Mouse (Mus musculus) bone marrow, adult 2 months (tissue): Measurements from ENCODE around the gene Plet1.

ENCODE experiments used
- CTCF ChIP-seq: fragments of 200-500 bp; IDR thresholded peaks from 2 replicates; pipeline ENCODE4 v1.5.1; 2011; ENCODE audit warnings: low read length, control low read depth; ENCODE audit not compliant: control insufficient read depth, insufficient read depth
- POLR2A ChIP-seq: fragments of 200-500 bp; IDR thresholded peaks from 2 replicates; pipeline ENCODE4 v1.6.1; 2011; ENCODE audit warnings: low read depth, mild to moderate bottlenecking, control low read depth, low read length, borderline replicate concordance; ENCODE audit not compliant: control insufficient read depth

GRCm38 (mm10) chr9:50496151-50496505 is 1.8 kb downstream of the Plet1 start:
- no peak for TF ChIP-seq CTCF
- TF ChIP-seq POLR2A, result no peak
